Mouse (Mus musculus) adrenal gland, adult 2 months (tissue): ENCODE measurements at regions not wholly inside any gene's neighbourhood (a gene's known extent, or its start where the extent isn't known, plus 50 kb on each side); places are given as distances from the start of the nearest gene placed in this dataset.
A peak's percentile ranks its signal among the peaks of the same experiment; 100 is the strongest.

ENCODE experiments used
- DNase-seq: peaks from one replicate; pipeline ENCODE4 v3.0.0; 2021

DNA sequence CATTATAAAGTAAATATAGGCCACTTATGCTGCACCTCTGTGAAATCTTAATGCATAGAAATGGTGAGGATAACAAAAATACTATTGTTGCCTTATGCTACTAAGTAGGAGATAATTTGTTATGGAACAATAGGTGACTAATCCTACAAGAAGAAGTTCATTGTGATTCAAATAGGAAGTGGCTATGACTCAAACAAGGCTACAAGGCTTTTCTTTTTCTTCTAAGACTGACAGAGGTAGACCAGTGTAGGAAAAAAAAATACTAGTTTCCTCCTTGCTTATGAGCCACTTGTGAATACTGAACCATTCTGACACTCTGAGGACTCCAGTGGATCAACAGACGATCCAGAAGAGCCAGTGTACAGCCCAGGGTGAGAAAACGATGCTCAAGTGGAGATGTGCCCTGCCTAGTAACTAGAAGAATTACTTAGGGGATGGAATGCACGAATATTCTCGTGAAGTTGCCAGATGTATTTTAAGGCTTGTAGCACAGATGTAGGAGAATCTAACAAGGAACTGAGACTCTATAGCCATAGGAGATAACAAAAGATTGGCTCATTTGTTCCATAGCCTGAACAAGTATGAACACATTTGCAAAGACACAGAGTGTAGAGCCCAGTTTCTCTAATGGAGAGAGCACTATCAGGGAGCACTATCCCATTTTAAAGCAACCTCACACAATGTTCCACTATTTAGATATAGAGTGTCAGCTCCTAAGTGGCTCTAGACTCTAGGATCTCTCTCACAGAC lies 60.3 kb downstream of the Fzd1 start:
- DNase-seq, result no peak

DNA sequence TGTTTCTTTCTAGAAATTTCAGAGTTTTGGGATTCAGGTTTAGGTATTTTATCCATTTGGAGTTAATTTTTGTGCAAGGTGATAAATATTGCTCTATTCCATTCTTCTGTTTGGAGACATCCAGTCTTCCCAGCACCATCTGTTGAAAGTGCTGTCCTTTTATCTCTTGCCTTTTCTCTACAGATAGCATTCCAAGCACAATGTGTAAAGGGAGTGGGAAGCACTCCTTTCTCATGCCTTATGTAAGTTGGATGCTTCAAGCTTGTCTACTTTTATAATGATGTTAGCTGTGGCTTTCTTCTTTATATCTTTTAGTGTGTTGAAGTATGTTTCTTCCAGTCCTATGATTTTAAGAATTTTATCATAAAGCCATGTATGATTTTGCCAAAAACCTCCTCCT lies 61.1 kb downstream of the Fzd1 start:
- DNase-seq, result no peak

DNA sequence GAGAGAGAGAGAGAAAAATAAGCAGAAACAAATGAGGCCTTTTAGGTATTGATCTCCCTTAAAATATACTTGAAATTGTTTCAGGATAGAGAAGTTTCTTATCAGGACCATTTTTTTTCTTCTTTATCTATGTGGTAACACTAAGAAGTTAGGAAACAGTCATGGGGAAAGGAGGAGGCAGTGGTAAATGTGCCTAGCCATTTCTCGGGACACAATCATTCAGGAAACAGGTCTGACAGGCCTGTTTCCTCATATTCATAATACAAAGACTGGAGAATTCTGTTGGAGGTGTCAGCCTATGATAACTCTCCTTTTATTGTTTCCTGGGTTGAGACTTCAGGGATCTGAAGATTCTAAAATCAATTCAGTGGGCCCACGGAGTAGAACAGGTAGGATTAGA lies 68.7 kb downstream of the Fzd1 start:
- no peak for DNase-seq

DNA sequence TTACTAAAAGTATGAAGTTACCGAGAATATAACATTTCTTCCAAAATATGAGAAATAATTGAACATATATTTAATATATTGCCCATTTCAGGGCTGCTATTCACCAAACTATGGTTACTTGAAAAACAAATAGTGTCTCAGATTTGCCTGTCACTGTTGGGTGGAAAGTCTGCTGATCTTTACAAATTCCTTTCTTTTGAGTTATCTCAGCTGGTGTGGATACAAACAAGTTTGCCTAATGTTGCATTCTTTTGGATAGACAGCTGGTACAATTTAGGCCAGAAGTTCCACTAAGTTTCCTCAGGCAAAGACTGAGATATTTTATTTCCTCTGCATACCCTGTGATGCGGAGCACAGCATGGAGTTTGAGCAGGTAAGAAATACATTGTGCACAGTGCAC lies 82.5 kb downstream of the Fzd1 start:
- no peak for DNase-seq

DNA sequence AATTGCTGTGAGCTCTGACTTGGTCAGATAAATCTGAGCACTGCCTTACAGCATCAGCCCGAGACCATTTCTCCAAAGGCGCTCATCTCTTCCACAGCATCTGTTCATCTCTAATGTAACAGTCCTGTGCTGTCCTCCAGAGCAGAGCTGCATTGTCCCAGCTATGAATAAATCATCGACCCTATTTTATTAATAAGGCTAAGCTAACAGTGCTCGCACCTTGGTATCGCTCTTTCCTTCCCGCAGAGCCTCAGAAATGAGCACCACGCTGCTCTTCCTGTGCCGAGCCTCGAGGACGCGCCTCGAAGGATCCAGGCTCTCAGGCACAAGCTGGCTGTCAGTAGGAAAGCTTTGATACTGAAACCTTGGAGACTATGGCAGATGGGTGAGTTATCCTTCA lies 91.5 kb downstream of the Fzd1 start:
- DNase-seq, result no peak

DNA sequence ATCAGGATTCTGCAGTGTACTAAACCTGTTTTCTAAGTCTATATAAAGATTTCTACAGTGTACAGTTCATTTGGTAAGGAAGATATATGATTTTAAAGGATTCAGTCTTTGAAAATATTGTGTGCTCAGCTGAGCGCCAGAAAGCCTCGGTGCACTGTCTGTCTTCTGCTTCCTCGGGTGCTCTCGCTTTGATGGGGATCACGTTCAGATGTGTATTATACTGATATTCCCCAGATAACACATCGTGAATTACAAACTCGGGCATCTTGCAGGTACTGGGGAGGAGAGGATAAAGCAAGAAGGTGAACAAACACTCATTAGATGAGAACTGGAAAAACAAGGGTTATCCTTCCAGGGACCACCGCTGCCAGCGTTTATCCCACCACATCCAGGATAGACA lies 91.9 kb downstream of the Fzd1 start:
- DNase-seq, result no peak

DNA sequence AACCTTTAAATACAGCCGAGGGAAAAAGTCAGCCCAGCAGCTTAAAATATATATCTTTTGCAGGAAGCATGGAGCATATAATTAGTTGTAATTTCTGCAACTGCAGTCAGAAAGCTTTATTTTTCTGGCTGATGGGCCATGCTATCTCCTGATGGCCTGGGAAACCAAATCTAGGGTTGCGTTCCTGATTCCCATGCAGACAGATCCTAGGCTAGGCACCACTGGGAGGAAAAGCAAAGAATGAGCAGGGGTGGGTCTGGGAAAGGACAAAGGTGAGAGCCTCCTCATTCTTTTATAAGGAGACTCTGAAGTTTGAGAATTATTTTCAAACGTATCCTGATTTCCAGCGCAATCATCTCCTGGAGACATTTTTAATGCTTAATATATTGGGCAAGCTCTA lies 92.9 kb downstream of the Fzd1 start:
- no peak for DNase-seq

DNA sequence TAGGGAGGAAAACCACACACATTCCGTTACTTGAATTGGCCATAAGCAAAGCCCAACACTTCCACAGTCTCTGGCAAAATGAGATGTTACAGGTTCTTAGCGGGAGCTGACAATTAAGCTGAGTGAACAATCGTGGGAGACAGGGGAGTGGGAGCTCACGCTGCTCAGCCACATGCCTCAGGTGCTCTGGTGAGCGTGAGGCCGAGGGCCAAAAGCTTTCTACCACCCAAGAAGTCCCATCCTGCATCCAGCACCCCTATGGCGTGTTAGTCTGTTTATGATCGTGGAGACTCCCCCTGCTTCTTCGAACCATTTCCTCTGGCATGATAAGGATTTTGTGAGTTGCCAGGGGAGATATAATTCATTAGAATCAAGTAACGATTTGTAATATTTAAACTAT lies 93.3 kb downstream of the Fzd1 start:
- no peak for DNase-seq

DNA sequence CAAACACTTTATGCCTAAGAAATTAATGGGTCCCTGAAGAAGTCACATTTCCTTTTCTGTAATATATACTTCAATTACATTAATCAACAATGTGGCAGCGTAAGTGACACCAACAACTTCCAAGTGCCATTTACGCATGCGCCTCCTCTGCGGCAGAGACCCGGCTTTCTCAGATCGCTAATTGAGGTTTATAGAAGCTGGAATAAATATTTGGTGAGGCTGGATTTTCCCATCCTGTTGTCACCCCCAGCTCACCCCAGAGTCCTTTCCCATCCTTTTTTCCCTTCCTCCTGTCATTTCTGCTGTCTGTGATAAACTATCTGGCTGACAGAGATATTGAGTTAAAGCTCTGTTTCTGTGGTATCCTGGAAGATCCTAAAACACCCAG lies 95.6 kb downstream of the Fzd1 start:
- DNase-seq, result no peak

DNA sequence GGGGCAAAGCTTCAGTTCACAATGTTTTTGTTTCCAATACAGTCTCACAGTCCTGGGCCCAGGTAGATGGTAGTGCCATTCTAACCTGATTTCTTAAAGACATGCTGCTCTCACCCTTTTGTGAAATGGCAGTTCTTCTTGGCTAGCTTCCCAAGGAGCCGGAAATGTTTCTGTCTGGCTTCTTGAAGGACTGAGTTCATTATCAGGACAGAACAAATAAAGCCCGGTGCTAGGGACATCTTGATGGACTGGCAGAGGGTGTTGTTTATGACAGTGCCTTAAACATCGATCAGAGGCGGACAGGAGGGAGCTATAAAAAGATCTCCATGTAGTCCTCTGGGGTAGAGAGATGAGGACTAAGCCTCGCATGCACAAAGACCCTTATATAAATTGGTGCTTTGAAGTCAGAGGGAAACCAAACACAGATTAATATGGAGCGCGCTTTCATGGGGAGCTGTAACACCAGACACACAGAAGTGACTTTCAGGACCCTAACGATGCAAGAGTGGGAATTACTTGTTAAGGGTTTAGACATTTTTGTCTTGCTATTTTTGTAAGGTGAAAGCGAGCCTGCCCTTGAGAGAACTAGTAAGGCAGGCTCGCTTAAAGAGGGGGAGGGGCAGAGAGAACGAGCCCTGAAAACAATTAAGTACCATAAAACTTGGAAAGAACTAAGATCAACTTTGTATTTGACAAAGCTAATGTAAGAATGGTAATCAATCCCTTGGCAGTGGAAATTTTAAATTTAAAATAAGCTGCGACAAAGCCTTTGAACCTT lies 96.2 kb downstream of the Fzd1 start:
- DNase-seq, result no peak

DNA sequence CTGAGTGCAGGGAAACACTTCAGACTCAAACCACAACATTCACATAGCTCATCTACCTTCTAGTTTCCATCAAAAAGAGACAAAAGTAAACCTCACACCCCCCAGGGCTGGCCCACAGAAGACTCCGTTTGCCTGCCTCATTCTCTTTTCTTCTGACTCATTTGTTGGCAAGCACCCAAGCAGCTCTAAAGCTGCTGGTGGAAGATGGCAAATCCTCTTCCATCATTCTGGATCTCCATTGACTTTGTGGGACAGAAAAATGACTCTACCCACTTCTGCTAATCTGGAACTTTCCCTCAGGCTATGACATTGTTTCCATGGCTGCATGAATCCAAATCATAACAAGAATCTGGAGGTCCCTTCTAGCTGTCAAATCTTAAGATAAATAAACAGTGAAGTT lies 99.9 kb downstream of the Fzd1 start:
- peak; percentile 6 for DNase-seq

DNA sequence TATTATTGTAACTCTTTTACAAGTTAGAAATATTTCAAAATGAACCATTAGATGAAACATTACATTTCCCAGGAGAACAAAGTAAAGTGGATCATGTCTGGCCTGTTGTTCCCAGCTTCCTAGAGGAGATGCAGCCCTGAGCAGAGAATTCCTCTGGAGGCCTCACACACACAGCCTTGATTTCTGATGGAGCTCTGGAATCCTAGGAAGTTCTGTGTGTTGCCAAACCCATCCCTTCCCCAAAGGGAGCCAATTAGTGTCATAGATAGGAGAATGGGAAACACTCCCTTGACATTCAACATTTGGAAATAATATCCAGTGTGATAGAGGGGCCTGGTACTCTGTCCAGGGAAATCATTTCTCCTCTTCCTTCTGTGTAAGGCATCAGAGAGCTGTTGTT lies 103.6 kb downstream of the Fzd1 start:
- DNase-seq, result no peak

DNA sequence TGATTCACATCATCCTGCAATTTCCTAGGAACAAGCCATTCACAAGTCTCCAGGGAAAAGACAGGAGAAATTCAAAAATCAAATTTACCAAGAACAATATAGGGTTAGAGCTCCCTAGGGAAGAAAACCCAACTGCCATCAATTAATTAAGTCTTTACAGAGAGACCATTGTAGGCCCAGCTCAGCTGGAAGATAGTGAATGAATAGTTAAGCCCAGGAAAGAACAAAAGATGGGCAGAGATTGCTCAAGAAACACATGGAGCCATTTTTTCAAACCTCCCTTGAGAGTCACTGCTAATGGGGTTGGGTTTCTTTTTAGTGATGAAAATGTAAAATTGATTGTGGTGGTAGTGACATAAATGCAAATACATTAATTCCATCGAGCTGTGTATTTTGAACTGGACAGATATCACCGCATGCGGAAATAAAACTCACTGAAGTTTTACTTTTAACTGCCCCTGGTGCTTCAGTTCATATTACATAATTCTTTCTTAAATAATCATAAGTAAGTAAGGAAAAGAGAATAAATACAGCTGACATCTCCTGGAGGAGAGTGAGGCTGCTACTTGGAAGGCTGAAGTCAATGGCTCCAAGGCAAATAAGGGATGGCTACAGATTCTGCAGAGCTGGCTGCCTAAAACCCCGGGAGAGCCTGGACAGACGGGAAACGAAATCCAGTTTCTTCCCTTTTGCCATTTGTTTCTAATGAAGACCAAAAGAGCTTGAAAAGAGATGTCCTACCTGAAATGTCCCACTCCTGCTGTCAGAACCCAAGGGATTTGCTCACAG lies 106.5 kb downstream of the Fzd1 start:
- no peak for DNase-seq

DNA sequence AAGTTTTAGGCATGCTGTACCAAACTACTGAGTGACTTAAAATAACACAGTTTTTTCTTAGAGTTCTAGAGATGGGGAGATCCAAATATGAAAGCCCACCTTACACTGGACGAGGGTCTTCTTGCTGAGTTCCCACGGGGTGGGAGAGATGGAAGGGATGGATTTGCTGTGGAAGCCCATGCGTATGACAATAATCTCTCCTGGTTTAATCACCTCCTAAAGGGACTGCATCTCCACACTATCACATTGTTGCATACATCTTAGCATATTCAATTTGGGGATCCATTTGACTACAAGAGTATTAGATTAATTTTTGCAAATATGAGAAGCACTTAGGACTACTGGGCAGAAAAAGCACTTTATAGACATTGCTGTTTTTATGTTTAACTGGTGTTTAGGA lies 107.1 kb downstream of the Fzd1 start:
- DNase-seq, result no peak

DNA sequence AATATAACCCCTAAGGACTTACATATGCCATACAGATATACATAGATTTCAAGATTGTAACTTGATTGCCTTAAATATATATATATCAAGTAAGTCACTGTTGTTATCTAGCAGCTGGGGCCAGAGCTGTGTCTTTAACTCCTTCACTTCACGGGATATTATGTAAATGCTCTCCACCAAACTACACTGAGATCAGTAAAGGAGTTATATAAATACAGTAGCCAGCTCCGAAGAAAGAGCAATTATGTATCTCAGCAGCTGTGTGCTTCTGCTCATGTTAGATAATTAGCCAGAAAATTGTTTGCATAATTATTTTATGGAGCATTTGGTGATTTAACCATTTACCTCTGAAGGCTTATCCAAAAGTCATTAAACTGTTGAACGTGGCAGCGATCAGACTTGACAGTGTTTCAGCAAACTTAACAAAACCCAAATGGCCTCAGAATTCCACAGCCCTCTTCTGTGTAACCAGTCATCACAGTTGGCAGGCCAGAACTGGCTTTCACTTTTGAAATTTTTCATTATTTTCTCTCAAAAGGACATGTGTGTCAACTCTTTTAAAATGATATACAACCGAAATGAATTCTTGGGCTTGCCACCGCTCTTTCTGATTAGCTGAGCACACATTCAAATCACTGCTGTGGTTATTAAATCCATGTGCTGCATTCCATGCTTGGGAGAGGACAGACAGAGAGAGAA lies 107.8 kb downstream of the Fzd1 start:
- DNase-seq, result no peak

DNA sequence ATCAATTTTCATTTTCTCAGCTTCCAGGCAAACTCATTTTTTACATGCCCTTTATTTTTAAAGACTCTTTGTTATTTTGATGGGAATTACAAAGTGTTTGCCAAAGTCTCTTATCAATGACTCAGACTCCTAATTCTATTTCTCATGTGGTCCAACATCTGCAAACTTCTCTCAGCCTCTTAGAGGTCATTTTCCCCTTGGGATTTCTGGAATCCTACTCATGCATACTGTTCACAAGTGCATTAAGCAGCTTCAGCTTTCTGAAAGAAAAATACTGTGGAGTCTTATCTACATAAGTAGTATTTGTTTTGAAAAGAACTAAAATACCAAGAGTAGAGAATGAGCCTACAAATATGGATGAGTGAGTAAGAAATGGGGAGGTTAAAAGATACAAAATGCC lies 116.8 kb downstream of the Fzd1 start:
- no peak for DNase-seq

DNA sequence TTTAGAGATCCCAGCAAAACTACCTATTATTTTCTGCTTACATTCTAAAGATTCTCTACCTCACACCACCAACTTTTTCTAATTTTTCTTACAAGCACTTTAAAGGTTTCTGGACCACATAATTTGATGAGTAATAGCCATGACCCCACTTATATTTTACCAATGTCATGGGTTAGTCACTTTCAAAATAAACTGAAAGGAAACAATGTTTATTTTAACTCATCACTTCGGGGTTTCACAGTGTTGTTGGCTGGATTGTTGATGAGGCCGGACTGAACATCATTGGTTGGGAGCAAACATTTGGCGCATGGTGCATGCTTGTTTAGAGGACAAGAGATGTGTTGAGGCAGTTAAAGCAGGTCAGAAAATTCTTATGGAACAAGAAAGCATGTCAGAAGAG lies 124.1 kb downstream of the Fzd1 start:
- no peak for DNase-seq

DNA sequence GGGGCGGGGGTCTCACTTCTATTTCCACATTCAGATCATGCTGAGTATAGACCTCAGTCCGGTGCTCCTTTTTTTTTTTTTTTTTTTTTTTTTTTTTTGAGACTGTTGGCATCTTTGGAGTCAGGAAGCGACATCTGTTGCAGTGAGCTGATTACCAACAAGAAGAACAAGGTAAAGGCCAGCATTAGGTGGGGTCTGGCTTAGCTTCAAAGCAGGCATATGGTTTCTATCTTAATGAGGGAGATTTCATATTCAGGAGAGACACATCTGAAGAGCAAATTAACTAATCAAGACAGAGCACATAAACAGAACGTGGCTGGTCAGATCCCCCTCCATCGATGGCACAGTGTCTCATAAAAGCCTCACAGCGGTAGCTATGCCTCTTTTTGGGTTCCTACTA lies 132.6 kb downstream of the Fzd1 start:
- DNase-seq, result no peak

DNA sequence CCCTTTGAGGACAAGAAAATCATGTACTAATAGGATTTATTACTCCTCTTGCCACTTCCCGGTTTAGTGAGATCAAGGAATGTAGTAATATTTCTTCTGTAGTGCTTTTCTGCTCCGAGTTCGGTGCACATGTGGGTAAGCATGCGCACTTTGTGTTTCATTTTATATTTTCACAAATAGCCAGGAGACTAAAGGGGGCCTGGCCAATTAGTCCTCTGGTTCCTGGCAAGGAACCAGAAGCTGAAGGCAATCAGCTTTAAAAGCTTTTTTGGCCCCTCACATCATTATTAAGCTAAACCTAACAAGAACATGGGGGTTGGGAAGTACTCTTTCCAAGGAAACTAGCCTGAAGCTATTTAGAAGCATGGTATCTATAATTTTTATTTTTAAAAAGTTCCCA lies 134.2 kb downstream of the Fzd1 start:
- DNase-seq, result no peak

DNA sequence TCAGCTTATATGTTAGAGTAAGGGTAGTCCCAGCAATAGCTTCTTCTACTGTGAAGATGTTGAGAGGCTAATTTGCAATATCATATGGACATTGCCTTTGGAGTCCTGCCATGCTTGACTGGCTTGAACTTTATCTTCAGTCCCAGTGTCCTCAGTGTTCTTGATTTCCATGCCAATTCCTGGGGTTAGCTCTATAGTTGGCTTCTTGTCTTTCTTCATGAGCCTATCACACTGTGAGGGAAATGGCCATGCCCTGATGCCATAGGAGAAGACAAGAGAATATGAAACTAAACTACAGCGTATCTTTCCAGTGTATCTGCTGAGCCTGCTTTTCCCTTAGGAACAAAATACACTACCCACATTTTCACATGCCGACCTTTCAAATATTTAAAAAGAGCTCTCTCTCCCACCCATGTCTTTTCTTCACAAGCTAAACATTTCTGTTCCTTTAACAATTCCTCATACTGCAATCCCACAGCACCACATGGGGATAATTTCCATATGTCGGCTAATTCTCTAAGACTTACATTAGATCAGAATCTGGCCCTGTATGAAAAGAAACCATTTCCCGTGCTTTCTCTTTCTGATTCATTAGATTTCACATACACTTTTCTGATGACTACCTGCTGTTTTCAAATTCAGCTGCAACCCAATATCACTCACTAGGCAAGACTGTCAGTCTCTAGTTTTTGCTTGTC lies 137.2 kb downstream of the Fzd1 start:
- no peak for DNase-seq

DNA sequence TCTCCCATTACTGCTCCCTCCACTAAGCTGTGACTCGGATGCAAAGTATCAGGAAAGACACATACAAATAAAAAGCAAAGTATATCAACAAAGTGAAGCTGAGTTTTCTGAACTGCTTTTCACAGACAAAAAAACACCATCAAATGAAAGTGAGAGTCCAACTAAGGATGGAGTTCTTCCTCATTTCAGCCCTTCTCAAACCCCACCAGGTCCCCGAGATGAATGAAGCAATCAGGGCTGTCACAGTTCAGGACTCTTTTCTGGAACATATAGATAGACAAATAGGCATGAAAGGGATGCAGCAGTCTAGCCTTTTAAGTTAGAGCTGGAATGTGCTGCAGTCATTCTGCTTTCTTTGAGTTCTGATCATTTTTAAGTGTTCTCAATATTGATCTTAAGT lies 142.6 kb downstream of the Fzd1 start:
- DNase-seq, result no peak

DNA sequence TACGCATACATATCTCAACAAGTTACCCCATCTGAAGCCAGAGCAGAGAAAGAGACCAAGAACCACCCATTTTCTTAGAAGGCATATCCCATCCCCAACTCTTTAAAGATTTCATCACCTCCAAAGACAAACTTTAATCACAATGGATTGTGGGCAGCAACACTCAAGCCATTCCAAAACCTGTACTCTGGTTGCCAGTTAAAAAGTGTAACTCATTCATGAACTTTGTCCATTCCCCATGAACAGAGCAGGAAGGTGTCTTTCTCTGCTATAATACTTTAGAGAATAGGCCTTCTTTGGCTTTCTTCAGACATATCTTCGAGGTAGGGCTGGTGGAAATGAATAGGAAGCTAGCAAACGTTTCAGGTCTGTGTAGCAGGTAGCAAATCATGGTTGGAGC lies 160.4 kb downstream of the Fzd1 start:
- DNase-seq, result no peak
